Mouse (Mus musculus) embryonic fibroblast, embryonic 13.5 days (primary cell): ENCODE data around the gene Ppfia1. TPM values are rescaled to one million over a fixed set of nuclear protein-coding genes. Genes with fewer than 3 reads are reported as not detected.

ENCODE experiments used
- H3K27ac ChIP-seq: 2 replicates; pipeline ENCODE4 v1.5.1; 2012; ENCODE audit warnings: low read length, control low read depth, inconsistent platforms; ENCODE audit not compliant: insufficient read depth
- H3K4me1 ChIP-seq: 2 replicates; pipeline ENCODE4 v1.6.1; 2011; ENCODE audit warnings: low read length; ENCODE audit not compliant: control insufficient read depth, insufficient read depth
- H3K4me3 ChIP-seq: 2 replicates; pipeline ENCODE4 v1.5.1; 2011; ENCODE audit warnings: mild to moderate bottlenecking, control low read depth, low read length; ENCODE audit not compliant: insufficient read depth
- CTCF ChIP-seq: IDR thresholded peaks from 2 replicates; pipeline ENCODE4 v1.5.1; 2011; ENCODE audit warnings: mild to moderate bottlenecking, control low read depth, low read length, moderate library complexity, borderline replicate concordance; ENCODE audit not compliant: insufficient read depth
- POLR2A ChIP-seq: IDR thresholded peaks from 2 replicates; pipeline ENCODE4 v1.6.1; 2011; ENCODE audit warnings: low read depth, mild to moderate bottlenecking, control low read depth, low read length, moderate library complexity
- polyA plus RNA-seq: library from polyadenylated mRNA; stranded (reverse); fragments of >200 nt; gene quantifications from 2 replicates; pipeline ENCODE4 v1.2.4, GENCODE M21; 2011; ENCODE audit warnings: low read depth; ENCODE audit not compliant: missing spikeins, insufficient read length

Ppfia1 gene
- polyA plus RNA-seq, 1 experiment = 71.5 TPM

DNA sequence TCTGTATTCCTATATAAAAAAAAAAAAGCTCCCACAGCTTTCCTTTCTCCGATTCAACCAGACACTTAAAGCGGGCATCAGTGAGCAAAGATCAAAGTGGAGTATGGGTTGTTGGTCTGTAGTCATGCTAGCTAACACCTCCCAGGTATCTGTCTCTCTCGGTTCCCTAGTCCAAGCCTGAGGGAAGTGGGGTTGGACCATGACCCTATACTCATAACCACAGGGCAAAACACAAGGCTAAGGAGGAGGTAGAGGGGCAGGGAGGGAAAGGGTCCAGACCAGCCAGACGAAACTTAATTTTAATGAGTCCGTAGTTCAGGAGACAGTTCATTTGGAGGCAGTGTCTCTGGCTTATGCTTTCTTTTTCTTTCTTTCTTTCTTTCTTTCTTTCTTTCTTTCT is 18.7 kb upstream of the Ppfia1 start:
- H3K4me3 ChIP-seq = no peak overlapping the region

DNA sequence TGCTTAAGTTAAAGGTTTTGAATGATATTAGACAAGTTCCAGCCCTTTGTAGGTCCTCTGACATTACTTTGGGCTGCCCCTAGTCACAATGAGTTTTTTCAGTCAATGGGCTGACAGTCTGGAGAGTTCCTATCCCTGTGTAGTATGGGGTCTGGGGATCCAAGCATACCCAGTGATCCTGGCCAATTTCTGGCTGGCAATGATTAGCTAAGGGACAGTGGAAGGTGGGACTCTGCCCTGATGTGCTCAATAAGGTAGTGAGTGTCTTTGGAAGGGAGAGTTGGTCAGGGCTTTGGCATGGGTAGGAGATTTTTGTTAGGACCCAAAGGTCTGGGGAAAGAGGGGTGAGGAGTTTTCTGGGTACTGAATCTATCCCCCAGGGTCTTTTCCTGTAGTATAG is 18.1 kb upstream of the Ppfia1 start:
- TF ChIP-seq CTCF = no peak
- TF ChIP-seq POLR2A = no peak
- Histone ChIP-seq H3K4me1 (peaks cover 11% of the 10 kb centered on the region; the same call in 1 of the 2 replicates), H3K27ac (no peak overlapping the region), H3K4me3 (no peak overlapping the region)

More for the DNA sequence above, 18.7 kb upstream of the Ppfia1 start:
- Histone ChIP-seq H3K4me1 (peaks cover 6% of the 10 kb centered on the region), H3K27ac (no peak overlapping the region)
- TF ChIP-seq CTCF (no peak), POLR2A (no peak)

DNA sequence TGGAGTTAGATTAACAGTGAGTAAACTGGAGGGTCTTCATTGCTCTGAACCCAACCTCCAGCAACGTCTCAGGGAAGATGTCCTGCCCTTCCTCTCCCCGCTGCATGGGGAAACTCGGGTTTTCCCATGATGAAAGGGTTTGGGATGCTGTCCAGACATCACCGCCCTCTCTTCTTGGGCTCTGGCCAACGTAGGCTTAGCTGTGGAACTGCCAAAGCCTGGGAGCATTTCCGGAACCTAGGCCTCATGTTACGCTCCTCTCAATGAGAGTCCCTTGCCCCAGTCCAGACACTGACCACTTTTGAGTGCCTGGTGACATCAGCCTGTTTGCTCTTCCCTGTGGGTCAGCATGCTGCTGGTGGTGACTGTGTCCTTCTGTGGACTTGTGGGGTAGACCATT is 15.9 kb upstream of the Ppfia1 start:
- Histone ChIP-seq H3K4me1 (peaks cover 11% of the 10 kb centered on the region; the same call in 1 of the 2 replicates), H3K27ac (peak overlapping the region; percentile 66), H3K4me3 (no peak overlapping the region)
- no peak for TF ChIP-seq CTCF
- TF ChIP-seq POLR2A = no peak

DNA sequence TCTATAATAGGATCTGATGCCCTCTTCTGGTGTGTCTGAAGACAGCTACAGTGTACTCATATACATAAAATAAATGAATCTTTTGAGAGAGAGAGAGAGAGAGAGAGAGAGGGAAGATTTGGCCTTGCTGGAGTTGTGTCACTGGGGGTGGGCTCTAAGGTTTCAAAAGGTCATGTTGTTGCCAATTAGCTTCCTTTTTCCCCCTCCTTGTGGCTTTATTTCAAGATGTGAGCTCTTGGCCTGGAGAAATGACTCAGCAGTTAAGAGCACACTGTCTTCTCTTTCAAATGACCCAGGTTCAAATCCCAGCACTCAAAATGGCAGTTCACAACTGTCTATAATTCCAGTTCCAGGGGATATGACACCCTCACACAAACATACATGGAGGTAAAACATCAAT is 14.6 kb upstream of the Ppfia1 start:
- peaks cover 14% of the 10 kb centered on the region; the same call in 1 of the 2 replicates for H3K4me1 ChIP-seq
- no peak overlapping the region for H3K4me3 ChIP-seq
- H3K27ac ChIP-seq = no peak overlapping the region
- TF ChIP-seq CTCF = no peak

DNA sequence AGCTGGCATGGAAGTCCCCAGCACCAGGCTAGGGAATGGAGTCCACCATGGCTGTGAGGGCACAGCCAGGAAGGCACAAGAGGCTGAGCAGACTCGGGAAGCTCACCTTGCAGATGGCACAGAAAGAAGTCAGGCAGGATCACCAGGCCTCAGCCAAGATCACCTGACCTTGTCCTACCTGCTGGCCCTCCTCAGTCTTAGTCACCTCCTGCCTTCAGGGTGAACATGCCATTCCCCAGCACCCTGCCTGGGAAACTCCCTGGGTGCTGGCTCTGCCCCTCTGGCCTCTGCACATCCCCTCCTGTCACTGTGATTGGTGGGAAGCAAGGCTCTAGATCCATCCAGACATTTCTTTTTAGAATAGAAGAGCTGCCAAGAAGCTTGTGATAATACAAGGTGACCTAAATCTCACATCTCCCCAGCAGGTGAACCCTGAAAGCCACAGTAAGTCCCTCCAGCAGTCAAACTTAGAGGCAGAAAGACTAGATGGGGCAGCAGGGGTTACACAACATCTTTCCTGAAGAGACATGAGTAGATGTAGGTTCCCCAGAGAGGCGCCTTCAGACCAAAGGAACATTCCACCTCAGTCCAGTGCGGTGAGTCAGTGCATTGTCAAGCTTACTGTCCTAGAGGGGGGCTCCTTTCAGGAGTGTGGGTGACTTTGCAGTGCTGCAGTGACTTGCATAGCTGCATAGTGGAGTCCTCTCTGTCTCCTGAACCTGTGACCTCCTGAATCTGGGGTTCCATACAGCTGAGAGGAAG is 13.6 kb upstream of the Ppfia1 start:
- no peak for TF ChIP-seq POLR2A
- TF ChIP-seq CTCF = no peak
- H3K4me1 ChIP-seq = peaks cover 14% of the 10 kb centered on the region; the same call in 1 of the 2 replicates
- H3K27ac ChIP-seq = no peak overlapping the region
- no peak overlapping the region for H3K4me3 ChIP-seq

DNA sequence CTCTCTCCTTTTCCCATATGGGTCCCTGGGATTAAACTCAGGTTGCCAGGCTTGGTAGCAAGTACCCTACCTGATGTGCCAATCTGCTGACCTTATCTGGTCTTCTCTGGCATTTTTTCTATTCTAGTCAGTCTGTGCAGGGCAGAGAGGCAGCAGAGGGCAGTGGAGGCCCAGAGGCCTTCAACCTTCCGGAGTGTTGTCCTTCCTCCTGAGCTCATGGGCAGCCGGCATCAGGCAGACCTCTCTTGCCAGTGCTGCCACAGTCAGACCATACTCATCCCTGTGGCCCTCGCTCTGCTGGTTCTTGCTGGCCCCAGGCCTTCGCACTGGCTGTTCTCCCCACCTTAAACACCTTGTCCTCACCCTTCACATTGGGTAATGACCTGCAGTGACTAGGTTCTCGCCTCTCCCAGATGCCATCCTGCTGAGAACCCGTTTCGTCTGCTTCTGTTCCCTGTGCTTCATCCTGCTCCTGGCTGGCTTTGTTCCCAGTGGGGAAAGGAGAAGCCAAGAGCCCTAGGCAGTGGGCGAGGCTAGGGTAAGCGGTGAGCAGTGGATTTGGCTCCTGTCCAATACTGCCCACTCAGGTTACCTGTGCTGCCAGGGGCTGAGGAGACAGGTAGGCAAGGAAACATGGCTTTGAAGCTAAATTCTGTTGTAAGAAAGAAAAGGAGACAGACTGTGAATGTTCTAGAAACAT is 10.1 kb upstream of the Ppfia1 start:
- Histone ChIP-seq H3K27ac (no peak overlapping the region), H3K4me3 (no peak overlapping the region), H3K4me1 (peaks cover 11% of the 10 kb centered on the region; the same call in 1 of the 2 replicates)
- TF ChIP-seq CTCF (no peak), POLR2A (no peak)

DNA sequence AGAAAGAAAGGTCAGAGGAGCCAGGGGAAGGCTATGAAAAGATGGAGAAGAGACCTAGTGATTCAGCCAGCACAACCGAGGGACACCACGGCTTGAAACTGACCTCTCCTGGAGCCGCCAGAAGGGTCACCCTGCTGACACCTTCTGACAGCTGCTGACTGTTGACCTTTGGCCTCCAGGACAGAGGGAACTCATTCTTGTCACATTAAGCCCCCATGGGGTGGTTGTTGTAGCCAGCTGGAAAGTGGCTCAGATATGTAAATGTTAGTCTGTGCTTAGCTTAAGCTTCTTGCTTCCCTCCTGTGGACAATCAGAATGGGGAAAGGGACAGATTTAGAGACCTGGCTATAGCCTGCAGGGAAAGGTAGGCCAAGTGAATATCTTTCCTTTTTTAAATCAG is 8.5 kb upstream of the Ppfia1 start:
- no peak overlapping the region for H3K4me3 ChIP-seq
- TF ChIP-seq CTCF = no peak
- H3K4me1 ChIP-seq = peaks cover 6% of the 10 kb centered on the region; the same call in 1 of the 2 replicates
- no peak overlapping the region for H3K27ac ChIP-seq

DNA sequence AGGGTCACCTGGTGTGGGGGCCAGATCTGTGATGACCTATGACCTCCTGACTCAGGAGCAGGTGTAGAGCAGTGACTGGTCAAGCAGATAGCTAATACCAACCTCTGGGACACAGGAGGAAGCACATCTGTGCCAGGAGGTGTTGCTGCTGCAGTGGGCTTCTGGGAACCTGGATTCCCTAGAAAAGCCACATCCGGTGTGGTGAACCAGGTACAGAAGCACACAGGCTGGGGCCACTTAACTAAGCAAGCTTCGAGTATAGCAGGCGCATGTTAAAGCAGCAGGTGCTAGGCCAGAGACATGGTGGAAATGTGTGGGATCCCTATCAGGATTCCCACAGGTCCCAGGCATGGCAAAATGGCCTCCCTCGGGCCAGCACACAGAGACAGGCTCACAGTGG is 7.1 kb upstream of the Ppfia1 start:
- Histone ChIP-seq H3K4me3 (no peak overlapping the region), H3K27ac (no peak overlapping the region), H3K4me1 (peaks cover 3% of the 10 kb centered on the region; the same call in 1 of the 2 replicates)
- TF ChIP-seq CTCF (no peak), POLR2A (no peak)

DNA sequence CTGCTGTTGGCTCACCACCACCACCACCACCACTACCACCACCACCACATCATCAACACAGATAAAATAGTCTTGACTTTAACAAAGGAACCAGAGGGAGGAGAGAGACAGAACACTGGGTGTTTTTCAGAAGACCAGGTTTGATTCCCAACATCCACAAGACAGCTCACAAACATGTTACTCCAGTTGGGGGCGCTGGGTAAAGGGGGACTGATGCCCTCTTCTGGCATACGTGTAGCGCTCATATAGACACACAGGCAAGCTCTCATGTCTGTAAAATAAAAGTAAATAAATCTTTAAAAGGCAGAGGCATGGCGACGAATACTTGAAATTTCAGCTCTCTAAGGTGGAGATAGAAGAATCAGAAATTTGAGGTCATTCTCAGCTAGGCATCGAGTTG is 5.0 kb upstream of the Ppfia1 start:
- Histone ChIP-seq H3K4me3 (no peak overlapping the region), H3K4me1 (no peaks in the 10 kb centered on the region), H3K27ac (no peak overlapping the region)
- TF ChIP-seq POLR2A (no peak), CTCF (no peak)

DNA sequence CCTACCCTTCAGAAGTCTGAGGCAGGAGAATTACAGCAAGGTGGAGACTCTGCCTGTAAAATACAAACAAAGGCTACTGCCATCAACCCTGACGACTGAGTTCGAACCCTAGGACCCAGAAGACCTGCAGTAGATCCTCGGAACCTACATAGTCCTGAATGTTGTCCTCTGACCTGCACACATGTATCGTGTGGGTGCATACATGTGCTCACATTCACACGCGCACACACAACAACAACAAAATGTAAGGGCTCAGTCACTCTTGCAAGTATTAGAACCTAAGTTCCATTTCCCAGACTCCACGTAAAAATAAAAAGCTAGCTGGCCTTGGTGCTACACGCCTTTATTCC is 569 bp upstream of the Ppfia1 start:
- no peak for TF ChIP-seq CTCF
- no peak for TF ChIP-seq POLR2A
- Histone ChIP-seq H3K4me3 (peak overlapping the region; percentile 77), H3K27ac (no peak overlapping the region), H3K4me1 (peaks cover 5% of the 10 kb centered on the region; the same call in 1 of the 2 replicates)

DNA sequence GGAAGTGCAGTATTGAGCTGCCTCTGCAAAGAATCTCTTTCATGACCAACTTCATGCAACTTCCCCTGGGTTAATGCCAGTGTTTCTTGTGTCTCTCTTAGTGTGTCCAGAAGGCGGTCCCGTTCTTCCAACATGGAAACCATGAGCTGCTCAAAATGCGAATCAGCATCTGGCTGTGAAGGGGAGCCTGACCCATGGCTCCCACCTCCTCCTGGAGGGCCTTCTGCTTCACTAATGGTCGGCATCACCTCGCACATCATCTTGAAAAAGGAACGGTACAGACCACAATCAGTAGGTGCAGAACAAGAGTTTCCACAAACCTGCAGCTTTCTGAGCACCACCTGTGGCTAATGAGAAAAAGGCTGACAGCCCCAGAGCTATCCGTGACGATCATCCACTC is 1.3 kb downstream of the Ppfia1 start:
- Histone ChIP-seq H3K4me3 (peak overlapping the region; percentile 90), H3K4me1 (peaks cover 5% of the 10 kb centered on the region; the same call in 1 of the 2 replicates), H3K27ac (no peak overlapping the region)
- TF ChIP-seq CTCF = no peak
- no peak for TF ChIP-seq POLR2A
